Mouse (Mus musculus) ovary, adult 10 weeks (tissue): ENCODE data around the gene Olfr1129. TPM values are rescaled to one million over a fixed set of nuclear protein-coding genes. Genes with fewer than 3 reads are reported as not detected.

Experiments
- polyA plus RNA-seq: library from polyadenylated mRNA; stranded (reverse); fragments of 350-450 nt; fragmentation: Illumina TruSeq; extraction: RNeasy Lipid Tissue Mini Kit (QIAGEN cat#74804); gene quantifications from one replicate; pipeline ENCODE4 v1.2.3, GENCODE M21; 2014

The Olfr1129 gene
- polyA plus RNA-seq, result not detected

GRCm38 (mm10) chr2:87573602-87574001, at the start of gene Olfr1129:
Gene Olfr1129, plus strand, starts transcription at chr2:87573902.

DNA sequence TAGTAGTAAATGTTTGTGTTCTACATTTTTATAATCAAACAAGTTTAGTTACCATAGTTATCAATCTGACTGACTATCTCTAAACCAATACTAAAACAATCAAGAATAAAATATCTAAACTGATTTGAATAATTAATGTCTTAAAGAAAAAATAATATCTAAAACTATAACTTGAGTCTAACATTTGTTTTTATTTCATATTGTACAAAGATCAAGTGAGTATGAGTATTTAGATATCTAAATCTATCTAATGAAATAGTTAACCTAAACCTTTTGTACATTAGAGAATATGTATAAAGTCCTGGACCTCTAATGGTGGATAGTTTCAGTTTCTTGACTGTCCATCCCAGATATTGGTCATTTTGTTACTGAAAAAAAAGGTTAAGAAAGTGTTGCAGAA, 42.2 kb upstream of the Olfr1129 start, which contains the start of gene Olfr153:
Gene Olfr153, plus strand, starts transcription at position 301 of the 400 bp plus-strand sequence.

DNA sequence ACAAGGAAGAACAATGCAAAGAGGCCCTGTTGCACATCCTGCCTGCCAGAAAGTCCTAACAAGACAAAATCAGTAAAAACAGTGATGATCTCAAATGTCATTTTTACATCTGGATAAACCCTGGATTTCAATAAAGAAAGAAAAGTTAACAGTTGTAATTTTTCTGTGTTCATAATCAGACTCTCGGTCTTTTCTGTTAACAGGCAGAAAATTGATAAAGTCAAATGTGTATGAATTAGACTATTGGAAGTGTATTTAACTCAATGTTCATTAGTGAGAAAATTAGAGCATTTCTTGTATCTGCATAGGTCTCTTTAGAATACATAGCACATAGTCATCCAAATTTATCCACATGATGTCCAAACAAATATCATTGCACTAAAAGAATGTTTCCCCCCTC, 28.3 kb upstream of the Olfr1129 start, which contains the start of gene Olfr1128:
Gene Olfr1128, minus strand, starts transcription at position 101 of the 400 bp plus-strand sequence.

GRCm38 (mm10) chr2:87605912-87606311, 32.2 kb downstream of the Olfr1129 start, which contains the start of gene Olfr1130:
Gene Olfr1130, plus strand, starts transcription at chr2:87606212.

GRCm38 (mm10) chr2:87626804-87627203, 53.1 kb downstream of the Olfr1129 start, which contains the start of gene Olfr1131:
Gene Olfr1131, plus strand, starts transcription at chr2:87627104.

Other genes with a start within 250 kb of the Olfr1129 start
- gene Olfr1120, start 219.1 kb upstream of the Olfr1129 start, polyA plus RNA-seq, result not detected
- not detected for gene Olfr1121, start 204.0 kb upstream of the Olfr1129 start, polyA plus RNA-seq
- not detected for gene Olfr1122, start 188.1 kb upstream of the Olfr1129 start, polyA plus RNA-seq
- not detected for gene Olfr1123, start 157.3 kb upstream of the Olfr1129 start, polyA plus RNA-seq
- not detected for gene Olfr1124, start 143.6 kb upstream of the Olfr1129 start, polyA plus RNA-seq
- gene Olfr1126, start 119.9 kb upstream of the Olfr1129 start, polyA plus RNA-seq, result not detected
- not detected for gene Pramel7, start 76.8 kb upstream of the Olfr1129 start, polyA plus RNA-seq
- gene Pramel6, start 67.3 kb upstream of the Olfr1129 start, polyA plus RNA-seq, result not detected
- gene Olfr153, start 42.1 kb upstream of the Olfr1129 start, polyA plus RNA-seq, result not detected
- gene Olfr1128, start 28.4 kb upstream of the Olfr1129 start, polyA plus RNA-seq, result not detected
- gene Olfr1130, start 32.3 kb downstream of the Olfr1129 start, polyA plus RNA-seq, result not detected
- not detected for gene Olfr1131, start 53.2 kb downstream of the Olfr1129 start, polyA plus RNA-seq
- not detected for gene Olfr1132, start 63.6 kb downstream of the Olfr1129 start, polyA plus RNA-seq
- not detected for gene Olfr1133, start 73.5 kb downstream of the Olfr1129 start, polyA plus RNA-seq
- gene Olfr1134, start 84.6 kb downstream of the Olfr1129 start, polyA plus RNA-seq, result not detected
- gene Olfr1135, start 99.8 kb downstream of the Olfr1129 start, polyA plus RNA-seq, result not detected
- not detected for gene Olfr1136, start 120.0 kb downstream of the Olfr1129 start, polyA plus RNA-seq
- not detected for gene Olfr1137, start 139.3 kb downstream of the Olfr1129 start, polyA plus RNA-seq
- not detected for gene Olfr1138, start 166.1 kb downstream of the Olfr1129 start, polyA plus RNA-seq
- not detected for gene Olfr1140, start 169.8 kb downstream of the Olfr1129 start, polyA plus RNA-seq
- gene Olfr1141, start 180.1 kb downstream of the Olfr1129 start, polyA plus RNA-seq, result not detected
- gene Olfr152, start 205.6 kb downstream of the Olfr1129 start, polyA plus RNA-seq, result not detected
- not detected for gene Olfr1143, start 226.7 kb downstream of the Olfr1129 start, polyA plus RNA-seq
- gene Olfr1145, start 235.9 kb downstream of the Olfr1129 start, polyA plus RNA-seq, result not detected